Mouse (Mus musculus): ENCODE measurements around the gene Psmg4. TPM values are rescaled to one million over a fixed set of nuclear protein-coding genes. Genes with fewer than 3 reads are reported as not detected.

The Psmg4 gene
- 10 to 100 TPM; 45.5 to 46.4 TPM for total RNA-seq (2021)

GRCm38 (mm10) chr13:34162491-34163303 is at the start of gene Psmg4:
TSS of gene Psmg4 (plus strand) at chr13:34162964.
- peak; percentile 95 for DNase-seq
- intact Hi-C loops (cut with DNase I): no loop called here

- intact Hi-C loops (cut with DNase I): no loop called here
- no peak for DNase-seq
Measured at GRCm38 (mm10) chr13:34113086-34113485, 49.7 kb upstream of the Psmg4 start.

- intact Hi-C loops (cut with DNase I): no loop called here
- DNase-seq: no peak
Measured at GRCm38 (mm10) chr13:34114654-34115053, 48.1 kb upstream of the Psmg4 start.

GRCm38 (mm10) chr13:34116508-34116907 is 46.3 kb upstream of the Psmg4 start:
- intact Hi-C loops (cut with DNase I): no loop called here

GRCm38 (mm10) chr13:34118816-34119215 is 43.9 kb upstream of the Psmg4 start:
- intact Hi-C loops (cut with DNase I): no loop called here
- no peak for DNase-seq

More at GRCm38 (mm10) chr13:34116508-34116907, 46.3 kb upstream of the Psmg4 start:
- DNase-seq: no peak

- DNase-seq: no peak
- intact Hi-C loops (cut with DNase I): no loop called here
Measured at GRCm38 (mm10) chr13:34119406-34119805, 43.4 kb upstream of the Psmg4 start.

- no peak for DNase-seq
- intact Hi-C loops (cut with DNase I): no loop called here
Measured at GRCm38 (mm10) chr13:34120536-34120935, 42.2 kb upstream of the Psmg4 start.

- intact Hi-C loops (cut with DNase I): no loop called here
- DNase-seq: peak; percentile 40
Measured at GRCm38 (mm10) chr13:34125711-34126110, 37.1 kb upstream of the Psmg4 start.

GRCm38 (mm10) chr13:34128276-34129114 is 34.3 kb upstream of the Psmg4 start:
- peak; percentile 56 for DNase-seq
- intact Hi-C loops (cut with DNase I): loop anchor here (2.0 kb wide), 1 partner anchor 52 kb away; no protein-coding TSS in a partner anchor

- intact Hi-C loops (cut with DNase I): loop anchor here (2.0 kb wide), 1 partner anchor 53 kb away; no protein-coding TSS in a partner anchor
- DNase-seq: peak; percentile 78
Measured at GRCm38 (mm10) chr13:34129485-34130225, 33.1 kb upstream of the Psmg4 start.

- intact Hi-C loops (cut with DNase I): no loop called here
- DNase-seq: peak; percentile 98
Measured at GRCm38 (mm10) chr13:34130226-34130731, 32.5 kb upstream of the Psmg4 start, which contains the start of gene Tubb2b. TSS of gene Tubb2b (minus strand) at chr13:34130466.

- intact Hi-C loops (cut with DNase I): no loop called here
- DNase-seq: peak; percentile 84
Measured at GRCm38 (mm10) chr13:34131011-34131707, 31.6 kb upstream of the Psmg4 start.

GRCm38 (mm10) chr13:34131708-34132060 is 31.1 kb upstream of the Psmg4 start:
- peak; percentile 93 for DNase-seq
- intact Hi-C loops (cut with DNase I): loop anchor here (2.0 kb wide), 1 partner anchor 23 kb away; no protein-coding TSS in a partner anchor

- no peak for DNase-seq
- intact Hi-C loops (cut with DNase I): loop anchor here (2.0 kb wide), 1 partner anchor 23 kb away; no protein-coding TSS in a partner anchor
Measured at GRCm38 (mm10) chr13:34132299-34132698, 30.5 kb upstream of the Psmg4 start.

- intact Hi-C loops (cut with DNase I): loop anchor here (2.0 kb wide), 1 partner anchor 22 kb away; no protein-coding TSS in a partner anchor
- no peak for DNase-seq
Measured at GRCm38 (mm10) chr13:34132875-34133274, 29.9 kb upstream of the Psmg4 start.

- intact Hi-C loops (cut with DNase I): loop anchor here (2.0 kb wide), 1 partner anchor 21 kb away; no protein-coding TSS in a partner anchor
- no peak for DNase-seq
Measured at GRCm38 (mm10) chr13:34133326-34134071, 29.3 kb upstream of the Psmg4 start.

GRCm38 (mm10) chr13:34134276-34134675 is 28.5 kb upstream of the Psmg4 start:
- DNase-seq: no peak

GRCm38 (mm10) chr13:34136605-34137004 is 26.2 kb upstream of the Psmg4 start:
- intact Hi-C loops (cut with DNase I): no loop called here
- DNase-seq: peak; percentile 80

More at GRCm38 (mm10) chr13:34134276-34134675, 28.5 kb upstream of the Psmg4 start:
- intact Hi-C loops (cut with DNase I): no loop called here

GRCm38 (mm10) chr13:34143389-34143788 is 19.4 kb upstream of the Psmg4 start:
- DNase-seq: no peak
- intact Hi-C loops (cut with DNase I): no loop called here
